Mouse (Mus musculus) stomach, embryonic 14.5 days (tissue): ENCODE results near the gene Elmsan1. TPM values are rescaled to one million over a fixed set of nuclear protein-coding genes. Genes with fewer than 3 reads are reported as not detected.

Experiments used
- ATAC-seq: fragments of 200-750 bp; cut with Nextera tagmentation; 2 replicates; pipeline ENCODE4 v1.8.0; 2017; ENCODE audit warnings: low read depth, moderate TSS enrichment; ENCODE audit not compliant: insufficient number of reproducible peaks, insufficient read depth, low FRiP score
- H3K27ac ChIP-seq: fragments of 300-500 bp; sonication (generic); 2 replicates; pipeline ENCODE4 v1.5.1; 2014; ENCODE audit warnings: mild to moderate bottlenecking, low read length, moderate library complexity, mixed read lengths
- H3K27me3 ChIP-seq: fragments of 300-500 bp; sonication (generic); 2 replicates; pipeline ENCODE4 v1.6.1; 2014; ENCODE audit warnings: low read length, control low read depth, mixed read lengths; ENCODE audit not compliant: control insufficient read depth, insufficient read depth
- H3K36me3 ChIP-seq: fragments of 300-500 bp; sonication (generic); 2 replicates; pipeline ENCODE4 v1.6.1; 2014; ENCODE audit warnings: mild to moderate bottlenecking, control low read depth, low read length, moderate library complexity, mixed read lengths; ENCODE audit not compliant: control insufficient read depth, insufficient read depth
- H3K4me1 ChIP-seq: fragments of 300-500 bp; sonication (generic); 2 replicates; pipeline ENCODE4 v1.6.1; 2014; ENCODE audit warnings: low read length, control low read depth, mixed read lengths; ENCODE audit not compliant: control insufficient read depth, insufficient read depth
- H3K4me2 ChIP-seq: fragments of 300-500 bp; sonication (generic); replicated peaks from 2 replicates; pipeline ENCODE4 v1.6.1; 2014; ENCODE audit warnings: low read depth, low read length, control low read depth
- H3K4me3 ChIP-seq: fragments of 300-500 bp; sonication (generic); 2 replicates; pipeline ENCODE4 v1.5.1; 2014; ENCODE audit warnings: low read depth, low read length, control low read depth
- H3K9ac ChIP-seq: fragments of 300-500 bp; sonication (generic); replicated peaks from 2 replicates; pipeline ENCODE4 v1.6.1; 2014; ENCODE audit warnings: low read depth, mild to moderate bottlenecking, control low read depth, low read length, moderate library complexity, mixed read lengths
- H3K9me3 ChIP-seq: fragments of 300-500 bp; sonication (generic); 2 replicates; pipeline ENCODE4 v1.6.1; 2016; ENCODE audit warnings: low read depth, low read length, control low read depth; ENCODE audit not compliant: control insufficient read depth
- WGBS: fragments of 180-500 bp; shearing (Covaris S2); extraction: QIAGEN DNeasy Blood & Tissue Kit; methylation state at CpG from one replicate; pipeline ENCODE4 v1.1.7; 2014; 5-methylcytosine and 5-hydroxymethylcytosine counted together
- polyA plus RNA-seq: library from polyadenylated mRNA; unstranded; fragments of >200 nt; fragmentation: Nextera tagmentation; extraction: Ambion mirVana; gene quantifications from 2 replicates; pipeline ENCODE4 v1.2.1, GENCODE M21; 2014

The Elmsan1 gene
- polyA plus RNA-seq, 1 experiment from 2014 or later = 10.2 TPM

GRCm38 (mm10) chr12:84176886-84177765, 41.6 kb downstream of the Elmsan1 start:
- Histone ChIP-seq H3K27me3 (no peaks in the 10 kb centered on the region), H3K27ac (peak overlapping the region; percentile 99), H3K9ac (no peak overlapping the region), H3K36me3 (peaks cover 15% of the 10 kb centered on the region), H3K4me1 (peaks cover 79% of the 10 kb centered on the region), H3K4me3 (no peak overlapping the region), H3K4me2 (peak overlapping the region; percentile 60), H3K9me3 (no peaks in the 10 kb centered on the region)
- 33% methylated on average over 6 of the region's 6 CpGs for WGBS
- no peak for ATAC-seq

GRCm38 (mm10) chr12:84176126-84176769, 42.4 kb downstream of the Elmsan1 start:
- WGBS = 8% methylated on average over 13 of the region's 13 CpGs
- no peaks in the 10 kb centered on the region for H3K9me3 ChIP-seq
- H3K27ac ChIP-seq = peak overlapping the region; percentile 99
- peak overlapping the region; percentile 46; the same call in 1 of the 2 replicates for H3K9ac ChIP-seq
- H3K4me1 ChIP-seq = peaks cover 70% of the 10 kb centered on the region
- H3K4me3 ChIP-seq = peak overlapping the region; percentile 36
- H3K4me2 ChIP-seq = peak overlapping the region; percentile 60
- no peaks in the 10 kb centered on the region for H3K27me3 ChIP-seq
- H3K36me3 ChIP-seq = peaks cover 22% of the 10 kb centered on the region
- ATAC-seq = 0 out of 2 replicates have a peak, but pooled peaks have one; percentile 8

GRCm38 (mm10) chr12:84175659-84176061, 43.0 kb downstream of the Elmsan1 start:
- Histone ChIP-seq H3K4me2 (peak overlapping the region; percentile 60), H3K36me3 (peaks cover 22% of the 10 kb centered on the region), H3K27ac (peak overlapping the region; percentile 99), H3K9me3 (no peaks in the 10 kb centered on the region), H3K9ac (peak overlapping the region; percentile 46; the same call in 1 of the 2 replicates), H3K4me3 (peak overlapping the region; percentile 36), H3K4me1 (peaks cover 65% of the 10 kb centered on the region), H3K27me3 (no peaks in the 10 kb centered on the region)
- WGBS = 2% methylated on average over 20 of the region's 20 CpGs
- ATAC-seq = peak; percentile 81

- H3K4me3 ChIP-seq = no peak overlapping the region
These were observed 43.8 kb downstream of the Elmsan1 start for GRCm38 (mm10) chr12:84174871-84175270.

GRCm38 (mm10) chr12:84174190-84174811, 44.4 kb downstream of the Elmsan1 start:
- no peak overlapping the region for H3K9ac ChIP-seq
- ATAC-seq = no peak; the same call in 1 of the 2 replicates
- no peaks in the 10 kb centered on the region for H3K9me3 ChIP-seq
- peak overlapping the region; percentile 99 for H3K27ac ChIP-seq
- H3K36me3 ChIP-seq = peaks cover 22% of the 10 kb centered on the region
- H3K4me1 ChIP-seq = peaks cover 54% of the 10 kb centered on the region
- no peaks in the 10 kb centered on the region for H3K27me3 ChIP-seq
- 0 out of 2 replicates have a peak overlapping the region, but pooled peaks have one; percentile 2 for H3K4me2 ChIP-seq
- H3K4me3 ChIP-seq = no peak overlapping the region
- WGBS = 67% methylated on average over 9 of the region's 9 CpGs

More at GRCm38 (mm10) chr12:84174871-84175270, 43.8 kb downstream of the Elmsan1 start:
- 64% methylated on average over 6 of the region's 6 CpGs for WGBS
- H3K4me2 ChIP-seq = peak overlapping the region; percentile 60
- peaks cover 22% of the 10 kb centered on the region for H3K36me3 ChIP-seq
- H3K27ac ChIP-seq = peak overlapping the region; percentile 99; the same call in 1 of the 2 replicates
- peak; percentile 25 for ATAC-seq
- no peaks in the 10 kb centered on the region for H3K27me3 ChIP-seq
- no peak overlapping the region for H3K9ac ChIP-seq
- H3K4me1 ChIP-seq = peaks cover 57% of the 10 kb centered on the region
- no peaks in the 10 kb centered on the region for H3K9me3 ChIP-seq

GRCm38 (mm10) chr12:84173309-84173915, 45.3 kb downstream of the Elmsan1 start:
- peaks cover 22% of the 10 kb centered on the region for H3K36me3 ChIP-seq
- no peak overlapping the region for H3K4me2 ChIP-seq
- H3K27me3 ChIP-seq = no peaks in the 10 kb centered on the region
- no peak overlapping the region for H3K9ac ChIP-seq
- no peaks in the 10 kb centered on the region for H3K9me3 ChIP-seq
- peaks cover 45% of the 10 kb centered on the region for H3K4me1 ChIP-seq
- peak overlapping the region; percentile 99 for H3K27ac ChIP-seq
- no peak overlapping the region for H3K4me3 ChIP-seq
- 88% methylated on average over 13 of the region's 13 CpGs for WGBS
- no peak for ATAC-seq

- 90% methylated on average over 17 of the region's 17 CpGs for WGBS
- no peak overlapping the region for H3K27ac ChIP-seq
These were observed 45.8 kb downstream of the Elmsan1 start for GRCm38 (mm10) chr12:84172862-84173261.

GRCm38 (mm10) chr12:84172216-84172615, 46.5 kb downstream of the Elmsan1 start:
- Histone ChIP-seq H3K27ac (no peak overlapping the region), H3K36me3 (peaks cover 23% of the 10 kb centered on the region), H3K4me1 (peaks cover 33% of the 10 kb centered on the region), H3K4me2 (no peak overlapping the region), H3K4me3 (no peak overlapping the region), H3K9me3 (no peaks in the 10 kb centered on the region), H3K27me3 (no peaks in the 10 kb centered on the region), H3K9ac (no peak overlapping the region)
- ATAC-seq = no peak
- 90% methylated on average over 3 of the region's 3 CpGs for WGBS

More at GRCm38 (mm10) chr12:84172862-84173261, 45.8 kb downstream of the Elmsan1 start:
- Histone ChIP-seq H3K9ac (no peak overlapping the region), H3K27me3 (no peaks in the 10 kb centered on the region), H3K4me1 (peaks cover 39% of the 10 kb centered on the region), H3K4me3 (no peak overlapping the region), H3K4me2 (no peak overlapping the region), H3K36me3 (peaks cover 22% of the 10 kb centered on the region), H3K9me3 (no peaks in the 10 kb centered on the region)
- ATAC-seq = no peak
